Mouse (Mus musculus) MN1 (cell line): ENCODE data around the gene Memo1.
"Not testable (repeated sequence)": the region's sequence is repeated elsewhere in the genome, so short reads cannot be mapped to it uniquely, and the experiment has no call there.

Source experiments
- DNase-seq: peaks from one replicate; pipeline ENCODE4 v3.0.0-alpha.2; 2016; ENCODE audit warnings: low spot score

Gene Memo1

DNA sequence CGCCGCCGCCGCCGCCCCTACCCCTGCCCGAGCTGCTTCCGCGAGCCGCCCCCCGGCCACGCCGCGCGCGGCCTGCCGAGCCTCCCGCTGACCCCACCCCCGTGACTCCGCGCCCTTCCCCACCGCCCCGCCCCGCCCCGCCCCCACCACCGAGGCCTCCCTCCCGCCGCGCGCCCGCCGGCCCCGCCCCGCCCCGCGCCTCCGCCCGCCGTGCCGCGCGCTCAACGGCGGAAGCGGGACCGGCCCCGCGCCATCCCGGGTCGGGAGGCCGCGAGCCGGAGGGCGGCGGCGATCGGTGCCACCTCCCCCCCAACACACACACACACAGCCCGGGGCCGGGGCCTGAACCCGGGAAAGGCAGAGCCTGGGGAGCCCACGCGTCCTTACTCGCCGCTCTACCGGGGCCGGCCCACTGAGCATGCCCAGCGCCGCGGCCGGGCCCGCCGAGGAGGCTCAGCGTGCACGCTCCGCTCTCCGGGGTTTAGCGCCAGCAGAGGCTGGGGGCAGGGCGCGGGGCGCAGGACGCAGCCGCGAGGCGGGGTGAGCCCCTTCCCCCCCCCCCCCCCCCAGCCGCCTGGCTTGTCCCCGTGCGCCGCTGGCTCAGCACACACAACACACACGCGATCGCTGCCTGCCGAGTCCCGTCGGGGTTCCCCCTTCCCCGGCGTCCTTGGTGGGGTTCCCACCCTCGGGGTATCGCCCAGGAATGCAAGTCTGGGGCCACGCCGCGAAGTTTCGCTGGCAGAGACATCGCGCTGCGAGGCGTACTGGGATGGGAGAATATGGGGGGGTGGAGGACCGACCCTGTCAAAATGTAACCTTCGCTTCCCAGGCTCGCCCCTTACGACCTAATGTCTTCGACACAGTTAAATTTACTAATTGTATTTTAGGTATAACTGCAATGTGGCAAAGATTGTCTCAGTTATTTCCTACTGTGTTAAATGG lies at the start of gene Memo1:
Gene Memo1, minus strand, starts transcription at position 496 of the 945 bp plus-strand sequence.
- DNase-seq, result peak; percentile 93

GRCm38 (mm10) chr17:74341151-74341550 lies 45.8 kb upstream of the Memo1 start:
- no peak for DNase-seq

GRCm38 (mm10) chr17:74338937-74339804 lies 43.9 kb upstream of the Memo1 start, which contains the start of gene Spast:
Spast (plus strand) TSS chr17:74338987.
- DNase-seq, result peak; percentile 86

- DNase-seq, result peak; percentile 98
Observed at GRCm38 (mm10) chr17:74338225-74338931, 43.1 kb upstream of the Memo1 start.

DNA sequence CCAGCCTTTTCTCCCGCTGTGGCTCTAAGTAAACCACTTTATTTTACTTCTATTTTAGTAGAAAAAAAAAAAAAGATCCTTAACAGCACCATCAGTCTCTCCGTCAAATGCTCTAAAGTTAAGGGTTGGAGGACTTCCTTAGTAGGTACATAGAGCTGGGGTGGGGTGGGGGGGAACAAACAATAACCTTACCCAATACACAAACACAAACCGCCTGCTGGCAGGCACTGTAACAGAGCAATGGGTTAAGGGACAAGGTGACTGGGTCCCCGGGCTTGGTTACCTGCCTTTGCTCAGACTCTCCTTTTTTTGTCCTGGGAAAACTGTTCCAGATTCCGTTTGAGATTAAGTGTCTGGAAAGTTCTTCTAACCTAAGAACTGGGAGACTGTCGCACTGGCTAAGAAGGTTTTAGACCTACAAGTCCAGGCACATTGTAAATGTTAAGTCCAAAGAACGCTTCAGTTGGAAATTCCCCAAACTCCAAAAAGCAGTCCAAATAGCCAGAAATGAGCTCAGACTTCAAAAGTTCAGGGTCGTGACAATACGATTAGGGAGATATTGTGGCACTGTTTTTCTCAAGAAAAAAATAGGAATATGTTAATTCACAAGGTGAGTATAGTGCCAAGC lies 35.8 kb upstream of the Memo1 start:
- DNase-seq, result no peak

DNA sequence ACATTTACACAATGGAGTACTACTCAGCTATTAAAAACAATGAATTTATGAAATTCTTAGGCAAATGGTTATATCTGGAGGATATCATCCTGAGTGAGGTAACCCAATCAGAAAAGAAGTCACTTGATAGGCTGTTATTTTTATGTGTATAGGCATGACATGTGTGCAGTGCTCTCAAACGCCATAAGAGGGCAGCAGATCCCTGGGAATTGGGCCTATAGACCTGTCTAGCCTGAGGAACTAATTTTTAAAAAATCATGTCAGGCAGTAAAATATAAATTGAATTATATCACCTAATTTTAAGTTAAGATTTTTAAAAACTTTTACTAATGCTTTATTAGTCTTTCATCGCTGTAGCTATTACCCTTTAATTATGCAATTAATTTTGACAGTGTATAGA lies 32.8 kb upstream of the Memo1 start:
- DNase-seq, result peak; percentile 35

DNA sequence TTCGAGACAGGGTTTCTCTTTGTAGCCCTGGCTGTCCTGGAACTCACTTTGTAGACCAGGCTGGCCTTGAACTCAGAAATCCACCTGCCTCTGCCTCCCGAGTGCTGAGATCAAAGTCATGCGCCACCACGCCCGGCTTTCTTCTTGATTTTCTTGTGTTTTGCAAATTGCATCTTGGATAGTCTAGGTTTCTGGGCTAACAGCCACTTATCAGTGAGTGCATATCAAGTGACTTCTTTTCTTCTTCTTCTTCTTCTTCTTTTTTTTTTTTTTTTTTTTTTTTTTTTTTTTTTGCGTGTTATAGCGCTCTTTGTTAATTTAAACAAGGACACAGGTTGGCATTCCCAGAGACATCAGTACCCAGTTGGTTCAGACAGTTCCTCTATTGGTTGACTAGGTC lies 31.9 kb upstream of the Memo1 start:
- DNase-seq, result not testable (repeated sequence)

DNA sequence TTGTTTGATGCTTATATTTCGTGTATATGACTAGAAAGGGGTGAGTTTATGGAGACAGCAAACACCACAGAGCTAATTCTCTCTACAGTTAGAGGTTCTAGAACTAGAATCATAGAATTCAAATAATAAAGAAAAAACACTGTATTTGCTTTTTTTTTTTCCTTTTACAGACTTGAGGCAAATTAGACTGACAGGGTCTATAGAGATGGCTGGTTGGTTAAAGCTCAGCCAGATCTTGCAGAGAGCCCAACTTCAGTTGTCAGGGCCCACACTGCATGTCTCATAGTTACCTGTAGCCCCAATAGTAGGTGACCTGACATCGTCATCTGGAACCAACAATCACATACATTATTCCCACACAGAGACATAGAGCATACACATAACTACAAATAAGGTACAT lies 28.5 kb upstream of the Memo1 start, which contains the start of gene Dpy30:
Gene Dpy30, minus strand, starts transcription at position 101 of the 400 bp plus-strand sequence.
- no peak for DNase-seq

DNA sequence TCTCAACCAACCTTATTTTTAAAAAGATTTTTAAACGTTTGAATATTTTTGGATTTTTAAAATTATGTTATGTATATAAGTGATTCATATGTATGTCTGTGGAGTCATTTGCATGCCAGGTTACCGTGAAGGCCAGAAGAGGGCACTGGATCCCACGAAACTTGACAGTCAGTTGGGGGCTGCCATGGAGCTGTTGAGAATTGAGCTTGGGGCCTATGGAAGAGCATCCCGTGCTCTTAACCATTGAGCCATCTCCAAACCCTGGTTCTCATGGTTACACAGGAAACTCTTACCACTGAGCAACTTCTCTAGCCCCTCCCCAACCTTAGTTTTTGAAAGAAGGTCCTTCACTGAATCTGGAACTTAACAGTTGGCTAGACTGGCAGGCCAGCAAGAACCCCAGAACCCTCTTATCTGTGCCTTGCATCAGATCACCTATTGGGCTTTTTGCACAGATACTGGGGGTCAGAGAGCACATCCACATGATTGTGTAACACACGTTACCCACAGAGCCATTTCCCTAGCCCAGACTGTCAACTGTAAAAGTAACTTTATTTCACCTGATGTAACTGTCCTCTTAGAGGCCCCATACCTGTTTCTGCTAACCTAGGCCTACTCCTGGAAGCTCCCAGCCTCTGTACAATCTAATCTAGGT lies 27.2 kb upstream of the Memo1 start:
- DNase-seq, result no peak

DNA sequence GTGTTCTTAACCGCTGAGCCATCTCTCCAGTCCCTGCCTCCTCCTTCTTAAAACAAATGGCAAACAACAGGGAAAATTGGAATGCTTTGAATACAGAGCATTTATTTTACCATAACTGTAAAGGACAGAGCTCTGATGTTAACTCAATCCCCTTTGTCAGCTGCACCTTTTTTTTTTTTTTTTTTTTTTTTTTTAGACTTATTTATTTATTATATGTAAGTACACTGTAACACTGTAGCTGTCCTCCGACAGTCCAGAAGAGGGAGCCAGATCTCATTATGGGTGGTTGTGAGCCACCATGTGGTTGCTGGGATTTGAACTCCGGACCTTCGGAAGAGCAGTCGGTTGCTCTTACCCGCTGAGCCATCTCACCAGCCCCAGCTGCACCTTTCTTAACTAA lies 23.4 kb upstream of the Memo1 start:
- DNase-seq, result no peak

- DNase-seq, result peak; percentile 95
Observed at GRCm38 (mm10) chr17:74316309-74316863, 21.1 kb upstream of the Memo1 start.

- DNase-seq, result no peak
Observed at GRCm38 (mm10) chr17:74315445-74316308, 20.4 kb upstream of the Memo1 start.

GRCm38 (mm10) chr17:74306021-74306420 lies 10.7 kb upstream of the Memo1 start:
- DNase-seq, result no peak

GRCm38 (mm10) chr17:74305616-74306015 lies 10.3 kb upstream of the Memo1 start:
- DNase-seq, result no peak

DNA sequence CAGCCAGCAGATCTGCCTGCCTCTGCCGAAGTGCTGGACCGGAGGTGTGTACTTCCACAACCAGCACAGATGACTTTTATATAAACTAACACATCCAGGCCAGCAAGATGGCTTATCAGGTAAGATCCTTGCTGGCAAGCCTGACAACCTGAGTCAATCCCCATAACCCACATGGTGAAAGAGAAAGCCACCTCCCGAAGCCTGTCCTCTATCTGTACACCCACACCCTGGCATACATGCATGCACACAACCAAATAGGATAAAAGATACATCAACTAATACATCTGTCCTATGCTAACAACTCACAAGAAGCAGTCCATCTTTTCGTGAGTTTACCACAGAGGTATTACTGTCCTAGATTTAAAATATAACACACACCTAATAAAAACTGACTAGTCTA lies 8.7 kb upstream of the Memo1 start:
- no peak for DNase-seq

DNA sequence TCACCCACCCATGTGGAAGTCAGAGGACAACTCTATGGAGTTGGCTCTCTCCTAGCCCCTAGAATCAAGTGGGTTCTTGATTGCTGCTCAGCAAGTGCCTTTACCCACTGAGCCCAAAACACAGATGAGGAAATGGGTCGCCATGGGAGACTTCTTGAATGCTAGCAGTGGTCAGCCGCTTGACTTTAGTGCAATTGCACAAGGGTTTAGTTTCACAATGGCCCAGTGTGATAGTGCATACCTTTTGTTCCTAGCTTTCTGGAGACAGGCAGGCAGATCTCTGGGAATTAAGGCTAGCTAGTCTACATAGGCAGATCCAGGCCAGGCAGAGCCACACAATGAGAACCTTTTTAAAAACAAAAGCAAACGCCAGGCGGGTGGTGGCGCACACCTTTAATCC lies 4.8 kb upstream of the Memo1 start:
- no peak for DNase-seq

DNA sequence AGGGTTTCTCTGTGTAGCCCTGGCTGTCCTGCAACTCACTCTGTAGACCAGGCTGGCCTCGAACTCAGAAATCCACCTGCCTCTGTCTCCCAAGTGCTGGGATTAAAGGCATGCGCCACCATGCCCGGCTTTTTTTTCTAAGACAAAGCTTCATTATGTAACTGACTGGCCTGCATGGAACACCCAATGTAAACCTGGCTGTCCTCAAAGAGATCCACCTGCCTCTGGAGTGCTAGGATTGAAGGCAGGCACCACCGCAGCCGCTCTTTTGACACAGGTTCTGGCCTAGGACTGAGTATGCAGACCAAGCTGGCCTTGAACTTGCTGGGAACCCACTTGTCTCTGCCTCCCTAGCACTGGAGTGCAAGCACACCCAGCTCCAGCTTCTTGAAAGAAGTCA lies 1.7 kb upstream of the Memo1 start:
- DNase-seq, result not testable (repeated sequence)

GRCm38 (mm10) chr17:74296076-74296823 lies 929 bp upstream of the Memo1 start:
- peak; percentile 35 for DNase-seq
